Mouse (Mus musculus) CD4-positive, CD25-positive, alpha-beta regulatory T cell (primary cell): Measurements from ENCODE around the gene Abhd17b. TPM values are rescaled to one million over a fixed set of nuclear protein-coding genes. Genes with fewer than 3 reads are reported as not detected.

Experiments used
- polyA plus RNA-seq: library from polyadenylated mRNA; unstranded; fragments of 100-300 nt; shearing (Covaris generic); gene quantifications from one replicate; pipeline ENCODE4 v1.2.1, GENCODE M21; 2017

Abhd17b gene
- polyA plus RNA-seq, result 45.7 TPM

GRCm38 (mm10) chr19:21653172-21653981 is at the start of gene Abhd17b:
Gene Abhd17b, plus strand, starts transcription at chr19:21653185.

GRCm38 (mm10) chr19:21652285-21653171 is 457 bp upstream of the Abhd17b start, which contains the start of gene 1110059E24Rik:
Gene 1110059E24Rik, minus strand, starts transcription at chr19:21652976.

Other genes starting within 250 kb of the Abhd17b start
- gene Gda, start 179.7 kb upstream of the Abhd17b start, polyA plus RNA-seq, result 0.11 TPM
- 33.5 TPM for gene 1110059E24Rik, start 209 bp upstream of the Abhd17b start, polyA plus RNA-seq
- gene Cemip2, start 125.2 kb downstream of the Abhd17b start, polyA plus RNA-seq, result 5.3 TPM